Mouse (Mus musculus): ENCODE measurements at regions not wholly inside any gene's neighbourhood (a gene's known extent, or its start where the extent isn't known, plus 50 kb on each side); places are given as distances from the start of the nearest gene placed in this dataset.

GRCm38 (mm10) chr7:124573666-124574065, 591.0 kb downstream of the Hs3st4 start:
- H3K27me3 ChIP-seq (replicated peaks; ENCODE audit: control insufficient read depth, insufficient read depth, low read length) = no peaks in the 10 kb centered on the region
- 81% methylated on average over 5 of the region's 5 CpGs for WGBS
- no peak for ATAC-seq (replicated peaks; ENCODE audit: low FRiP score, low TSS enrichment, low read depth)
- H3K4me2 ChIP-seq (ENCODE audit: low read length) = no peak overlapping the region
- H3K9ac ChIP-seq (ENCODE audit: low read length) = no peak overlapping the region
- H3K27ac ChIP-seq (ENCODE audit: low read depth) = no peak overlapping the region
- no peak overlapping the region for H3K4me3 ChIP-seq (ENCODE audit: low read depth, low read length)
- no peaks in the 10 kb centered on the region for H3K36me3 ChIP-seq (ENCODE audit: control insufficient read depth, insufficient read depth, low read length)
- H3K4me1 ChIP-seq (replicated peaks; ENCODE audit: control insufficient read depth, insufficient read depth, low read length) = no peaks in the 10 kb centered on the region
- DNase-seq (ENCODE audit: low spot score) = no peak
- H3K9me3 ChIP-seq (ENCODE audit: control insufficient read depth, low read length) = no peaks in the 10 kb centered on the region

GRCm38 (mm10) chr7:124581342-124581741, 598.7 kb downstream of the Hs3st4 start:
- H3K27ac ChIP-seq (ENCODE audit: low read depth) = no peak overlapping the region
- DNase-seq (ENCODE audit: low spot score) (no peak), ATAC-seq (replicated peaks; ENCODE audit: low FRiP score, low TSS enrichment, low read depth) (no peak)
- 84% methylated on average over 2 of the region's 2 CpGs for WGBS
- no peaks in the 10 kb centered on the region; the same call in 1 of the 2 replicates for H3K9me3 ChIP-seq (ENCODE audit: control insufficient read depth, low read length)
- no peak overlapping the region for H3K4me2 ChIP-seq (ENCODE audit: low read length)
- no peak overlapping the region for H3K9ac ChIP-seq (ENCODE audit: low read length)
- no peaks in the 10 kb centered on the region for H3K4me1 ChIP-seq (replicated peaks; ENCODE audit: control insufficient read depth, insufficient read depth, low read length)
- no peaks in the 10 kb centered on the region for H3K36me3 ChIP-seq (ENCODE audit: control insufficient read depth, insufficient read depth, low read length)
- H3K27me3 ChIP-seq (replicated peaks; ENCODE audit: control insufficient read depth, insufficient read depth, low read length) = no peaks in the 10 kb centered on the region
- no peak overlapping the region for H3K4me3 ChIP-seq (ENCODE audit: low read depth, low read length)

GRCm38 (mm10) chr7:124585296-124585695, 602.6 kb downstream of the Hs3st4 start:
- no peak overlapping the region for H3K4me3 ChIP-seq (ENCODE audit: low read depth, low read length)
- H3K9me3 ChIP-seq (ENCODE audit: control insufficient read depth, low read length) = no peaks in the 10 kb centered on the region; the same call in 1 of the 2 replicates
- no peak for DNase-seq (ENCODE audit: low spot score)
- H3K27me3 ChIP-seq (replicated peaks; ENCODE audit: control insufficient read depth, insufficient read depth, low read length) = no peaks in the 10 kb centered on the region
- WGBS = 56% methylated on average over 1 of the region's 1 CpGs
- H3K36me3 ChIP-seq (ENCODE audit: control insufficient read depth, insufficient read depth, low read length) = no peaks in the 10 kb centered on the region
- H3K4me1 ChIP-seq (replicated peaks; ENCODE audit: control insufficient read depth, insufficient read depth, low read length) = no peaks in the 10 kb centered on the region
- no peak overlapping the region for H3K4me2 ChIP-seq (ENCODE audit: low read length)
- ATAC-seq (replicated peaks; ENCODE audit: low FRiP score, low TSS enrichment, low read depth) = no peak
- H3K9ac ChIP-seq (ENCODE audit: low read length) = no peak overlapping the region
- no peak overlapping the region for H3K27ac ChIP-seq (ENCODE audit: low read depth)

GRCm38 (mm10) chr7:124591369-124591768, 608.7 kb downstream of the Hs3st4 start:
- H3K4me3 ChIP-seq (ENCODE audit: low read depth, low read length) = no peak overlapping the region
- H3K27me3 ChIP-seq (replicated peaks; ENCODE audit: control insufficient read depth, insufficient read depth, low read length) = no peaks in the 10 kb centered on the region
- no peaks in the 10 kb centered on the region for H3K4me1 ChIP-seq (replicated peaks; ENCODE audit: control insufficient read depth, insufficient read depth, low read length)
- H3K4me2 ChIP-seq (ENCODE audit: low read length) = no peak overlapping the region
- H3K36me3 ChIP-seq (ENCODE audit: control insufficient read depth, insufficient read depth, low read length) = no peaks in the 10 kb centered on the region
- H3K27ac ChIP-seq (ENCODE audit: low read depth) = no peak overlapping the region
- H3K9me3 ChIP-seq (ENCODE audit: control insufficient read depth, low read length) = no peaks in the 10 kb centered on the region
- no peak for DNase-seq (ENCODE audit: low spot score)
- H3K9ac ChIP-seq (ENCODE audit: low read length) = no peak overlapping the region
- ATAC-seq (replicated peaks; ENCODE audit: low FRiP score, low TSS enrichment, low read depth) = no peak

- H3K27me3 ChIP-seq (replicated peaks; ENCODE audit: control insufficient read depth, insufficient read depth, low read length) = no peaks in the 10 kb centered on the region
- no peak overlapping the region for H3K4me3 ChIP-seq (ENCODE audit: low read depth, low read length)
- H3K4me2 ChIP-seq (ENCODE audit: low read length) = no peak overlapping the region
- no peak for ATAC-seq (replicated peaks; ENCODE audit: low FRiP score, low TSS enrichment, low read depth)
- H3K9ac ChIP-seq (ENCODE audit: low read length) = no peak overlapping the region
- no peaks in the 10 kb centered on the region for H3K4me1 ChIP-seq (replicated peaks; ENCODE audit: control insufficient read depth, insufficient read depth, low read length)
- no peaks in the 10 kb centered on the region for H3K9me3 ChIP-seq (ENCODE audit: control insufficient read depth, low read length)
- DNase-seq (ENCODE audit: low spot score) = no peak
- no peaks in the 10 kb centered on the region for H3K36me3 ChIP-seq (ENCODE audit: control insufficient read depth, insufficient read depth, low read length)
- no peak overlapping the region for H3K27ac ChIP-seq (ENCODE audit: low read depth)
Observed at GRCm38 (mm10) chr7:124593462-124593861, 610.8 kb downstream of the Hs3st4 start.

- DNase-seq (ENCODE audit: low spot score) = no peak
- Histone ChIP-seq H3K36me3 (ENCODE audit: control insufficient read depth, insufficient read depth, low read length) (no peaks in the 10 kb centered on the region), H3K4me1 (replicated peaks; ENCODE audit: control insufficient read depth, insufficient read depth, low read length) (no peaks in the 10 kb centered on the region), H3K27ac (ENCODE audit: low read depth) (no peak overlapping the region), H3K4me2 (ENCODE audit: low read length) (no peak overlapping the region), H3K9me3 (ENCODE audit: control insufficient read depth, low read length) (no peaks in the 10 kb centered on the region), H3K27me3 (replicated peaks; ENCODE audit: control insufficient read depth, insufficient read depth, low read length) (no peaks in the 10 kb centered on the region), H3K4me3 (ENCODE audit: low read depth, low read length) (no peak overlapping the region), H3K9ac (ENCODE audit: low read length) (no peak overlapping the region)
- 92% methylated on average over 6 of the region's 6 CpGs for WGBS
- ATAC-seq (replicated peaks; ENCODE audit: low FRiP score, low TSS enrichment, low read depth) = no peak
Observed at GRCm38 (mm10) chr7:124600767-124601166, 618.1 kb downstream of the Hs3st4 start.

GRCm38 (mm10) chr7:124604581-124604980, 621.9 kb downstream of the Hs3st4 start:
- Histone ChIP-seq H3K4me2 (ENCODE audit: low read length) (no peak overlapping the region), H3K9ac (ENCODE audit: low read length) (no peak overlapping the region), H3K4me3 (ENCODE audit: low read depth, low read length) (no peak overlapping the region), H3K27ac (ENCODE audit: low read depth) (no peak overlapping the region), H3K9me3 (ENCODE audit: control insufficient read depth, low read length) (no peaks in the 10 kb centered on the region), H3K27me3 (replicated peaks; ENCODE audit: control insufficient read depth, insufficient read depth, low read length) (no peaks in the 10 kb centered on the region), H3K36me3 (ENCODE audit: control insufficient read depth, insufficient read depth, low read length) (no peaks in the 10 kb centered on the region), H3K4me1 (replicated peaks; ENCODE audit: control insufficient read depth, insufficient read depth, low read length) (no peaks in the 10 kb centered on the region)
- ATAC-seq (replicated peaks; ENCODE audit: low FRiP score, low TSS enrichment, low read depth) (no peak), DNase-seq (ENCODE audit: low spot score) (no peak)
- 80% methylated on average over 2 of the region's 2 CpGs for whole genome bisulfite sequencing

- Histone ChIP-seq H3K4me2 (ENCODE audit: low read length) (no peak overlapping the region), H3K4me3 (ENCODE audit: low read depth, low read length) (no peak overlapping the region), H3K4me1 (replicated peaks; ENCODE audit: control insufficient read depth, insufficient read depth, low read length) (no peaks in the 10 kb centered on the region), H3K9me3 (ENCODE audit: control insufficient read depth, low read length) (no peaks in the 10 kb centered on the region), H3K36me3 (ENCODE audit: control insufficient read depth, insufficient read depth, low read length) (no peaks in the 10 kb centered on the region), H3K9ac (ENCODE audit: low read length) (no peak overlapping the region), H3K27me3 (replicated peaks; ENCODE audit: control insufficient read depth, insufficient read depth, low read length) (no peaks in the 10 kb centered on the region), H3K27ac (ENCODE audit: low read depth) (no peak overlapping the region)
- 57% methylated on average over 1 of the region's 1 CpGs for WGBS
- no peak for DNase-seq (ENCODE audit: low spot score)
- no peak for ATAC-seq (replicated peaks; ENCODE audit: low FRiP score, low TSS enrichment, low read depth)
Observed at GRCm38 (mm10) chr7:124605978-124606377, 623.3 kb downstream of the Hs3st4 start.

- no peak overlapping the region for H3K27ac ChIP-seq (ENCODE audit: low read depth)
- H3K4me1 ChIP-seq (replicated peaks; ENCODE audit: control insufficient read depth, insufficient read depth, low read length) = no peaks in the 10 kb centered on the region
- no peaks in the 10 kb centered on the region for H3K9me3 ChIP-seq (ENCODE audit: control insufficient read depth, low read length)
- DNase-seq (ENCODE audit: low spot score) (no peak), ATAC-seq (replicated peaks; ENCODE audit: low FRiP score, low TSS enrichment, low read depth) (no peak)
- H3K9ac ChIP-seq (ENCODE audit: low read length) = no peak overlapping the region
- no peaks in the 10 kb centered on the region for H3K36me3 ChIP-seq (ENCODE audit: control insufficient read depth, insufficient read depth, low read length)
- no peak overlapping the region for H3K4me2 ChIP-seq (ENCODE audit: low read length)
- no peak overlapping the region for H3K4me3 ChIP-seq (ENCODE audit: low read depth, low read length)
- H3K27me3 ChIP-seq (replicated peaks; ENCODE audit: control insufficient read depth, insufficient read depth, low read length) = no peaks in the 10 kb centered on the region
Observed at GRCm38 (mm10) chr7:124607061-124607460, 624.4 kb downstream of the Hs3st4 start.

Data from intestine, embryonic 14.5 days (tissue).